In the genomic region with DNA sequence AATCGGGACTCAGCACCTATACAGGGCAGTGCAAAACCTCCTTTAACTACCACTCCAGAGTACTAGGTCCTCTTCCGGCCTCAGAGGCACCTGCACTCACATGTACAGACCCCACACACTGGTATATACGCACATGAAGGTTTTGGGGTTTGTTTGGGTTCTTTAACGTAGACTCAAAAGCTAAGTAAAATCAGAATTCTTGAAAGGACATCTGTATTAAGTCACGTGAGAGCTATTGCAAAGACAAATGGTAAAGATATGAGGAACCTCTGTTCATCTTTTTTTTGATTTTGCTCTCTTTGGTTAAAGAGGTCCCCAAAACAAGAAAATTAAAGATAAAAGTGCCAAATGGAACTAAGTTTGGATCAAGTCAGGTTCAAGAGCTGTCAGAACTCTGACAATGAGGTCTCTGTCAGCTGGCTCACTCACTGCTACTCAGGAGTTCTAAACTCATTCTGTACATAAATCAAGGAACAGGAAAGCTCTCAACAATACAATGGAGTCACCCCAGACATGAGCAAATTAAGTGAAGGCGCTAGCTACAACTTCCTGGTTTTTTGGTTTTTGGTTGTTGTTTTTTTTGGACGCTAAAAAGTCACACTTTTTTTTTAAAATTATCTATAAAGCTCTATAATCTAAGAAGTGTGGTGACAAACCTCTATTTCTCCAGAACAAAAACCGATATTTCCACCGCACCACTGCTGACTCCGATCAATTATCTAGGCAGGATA, we compare ENCODE assay signal across 8 mouse cellular contexts. TPM values are rescaled to one million over a fixed set of nuclear protein-coding genes. Genes with fewer than 3 reads are reported as not detected.
DNase-seq lines count a peak whose midpoint lies in the region; ATAC-seq and TF ChIP-seq lines count a peak whose summit lies in the region.

No protein-coding gene starts in this region.

- H3K79me2 ChIP-seq in myocyte (ENCODE audit: control insufficient read depth, insufficient read depth) = peaks cover 56% of the 10 kb centered on the region

- H3K4me2 ChIP-seq in hindbrain, embryonic 16.5 days (ENCODE audit: low read length) = peak overlapping the region; percentile 84
- peak overlapping the region; percentile 90 for H3K4me2 ChIP-seq in myocyte (ENCODE audit: low read depth)

- no peak for DNase-seq in lung, adult 2 months
- no peak for DNase-seq in lung, postnatal 14 days
- no peak for DNase-seq in urinary bladder, adult 2 months (ENCODE audit: low spot score)
- DNase-seq in adrenal gland, adult 8-10 months = no peak

- no peaks in the 10 kb centered on the region for H3K27me3 ChIP-seq in hindbrain, embryonic 16.5 days (replicated peaks; ENCODE audit: control insufficient read depth, insufficient read depth, low read length)
- peaks cover 5% of the 10 kb centered on the region for H3K27me3 ChIP-seq in myocyte (ENCODE audit: control insufficient read depth, insufficient read depth, insufficient read length)

- no peak for ATAC-seq in hindbrain, embryonic 16.5 days
- no peak for ATAC-seq in monocyte, adult 5-6 weeks (replicated peaks; ENCODE audit: insufficient number of reproducible peaks, low FRiP score, low TSS enrichment, poor library complexity, severe bottlenecking)

- no peaks in the 10 kb centered on the region for H3K36me3 ChIP-seq in hindbrain, embryonic 16.5 days (ENCODE audit: control insufficient read depth, insufficient read depth, low read length)
- H3K36me3 ChIP-seq in myocyte (ENCODE audit: control insufficient read depth, insufficient read depth) = no peaks in the 10 kb centered on the region

- TF ChIP-seq CTCF in lung, adult 2 months (IDR thresholded peaks at IDR 0.05; ENCODE audit: insufficient read depth, low read length) = no peak

- 22% methylated on average over 10 of the region's 10 CpGs for WGBS in lung, adult 2 months
- 37% methylated on average over 10 of the region's 10 CpGs for WGBS in hindbrain, embryonic 16.5 days

- peak overlapping the region; percentile 83 for H3ac ChIP-seq in myocyte (ENCODE audit: control insufficient read depth, insufficient read length)

- no peaks in the 10 kb centered on the region for H3K9me3 ChIP-seq in hindbrain, embryonic 16.5 days (ENCODE audit: control insufficient read depth, low read length)

- H3K9ac ChIP-seq in hindbrain, embryonic 16.5 days (ENCODE audit: low read depth, low read length) = peak overlapping the region; percentile 98

- peak overlapping the region; percentile 70 for H3K4me3 ChIP-seq in lung, adult 2 months (replicated peaks; ENCODE audit: extremely low read depth, low read depth, low read length)
- peak overlapping the region; percentile 98 for H3K4me3 ChIP-seq in brown adipose tissue, adult 24 weeks (ENCODE audit: insufficient read depth, low read depth, low read length)
- peak overlapping the region; percentile 94 for H3K4me3 ChIP-seq in hindbrain, embryonic 16.5 days (ENCODE audit: low read length)
- H3K4me3 ChIP-seq in myocyte = peak overlapping the region; percentile 31

- no peak for TF ChIP-seq POLR2A in lung, adult 2 months (IDR thresholded peaks at IDR 0.05; ENCODE audit: borderline replicate concordance, extremely low read depth, low read depth, low read length)
- no peak for TF ChIP-seq POLR2A in myocyte (IDR thresholded peaks at IDR 0.05; ENCODE audit: insufficient read length, low read depth)

- peak overlapping the region; percentile 63 for H3K27ac ChIP-seq in brown adipose tissue, adult 24 weeks (replicated peaks; ENCODE audit: low read depth, low read length)
- peak overlapping the region; percentile 99; the same call in 1 of the 2 replicates for H3K27ac ChIP-seq in hindbrain, embryonic 16.5 days (ENCODE audit: low read depth, low read length)

- peaks cover 3% of the 10 kb centered on the region; the same call in 1 of the 2 replicates for H3K4me1 ChIP-seq in lung, adult 2 months (ENCODE audit: control insufficient read depth, insufficient read depth, low read length)
- H3K4me1 ChIP-seq in brown adipose tissue, adult 24 weeks (ENCODE audit: control insufficient read depth, insufficient read depth, insufficient read length, low read length) = peaks cover 3% of the 10 kb centered on the region
- H3K4me1 ChIP-seq in hindbrain, embryonic 16.5 days (ENCODE audit: control insufficient read depth, insufficient read depth, low read depth, low read length) = peaks cover 13% of the 10 kb centered on the region

TF ChIP-seq in myocyte, 11 proteins besides CTCF, POLR2A, EP300 and RAD21:
- no peak for TF ChIP-seq E2F4 (IDR thresholded peaks at IDR 0.05; ENCODE audit: insufficient read depth)
- no peak for TF ChIP-seq REST (IDR thresholded peaks at IDR 0.05; ENCODE audit: insufficient read depth, insufficient read length)
- TF ChIP-seq SRF (IDR thresholded peaks at IDR 0.05; ENCODE audit: control insufficient read depth, insufficient read length, low read depth) = no peak
- no peak for TF ChIP-seq USF1 (IDR thresholded peaks at IDR 0.05; ENCODE audit: low read depth)
- no peak for TF ChIP-seq MAX (IDR thresholded peaks at IDR 0.05; ENCODE audit: low read depth)
- TF ChIP-seq TCF3 (IDR thresholded peaks at IDR 0.05; ENCODE audit: insufficient read length, low read depth) = no peak
- no peak for TF ChIP-seq CEBPB (IDR thresholded peaks at IDR 0.05; ENCODE audit: insufficient read depth, poor library complexity, severe bottlenecking)
- no peak for TF ChIP-seq MYOG (IDR thresholded peaks at IDR 0.05; ENCODE audit: control insufficient read depth in 1 of 3, insufficient read depth in 1 of 3, insufficient read length in 2 of 3, low read depth in 2 of 3)
- no peak for TF ChIP-seq MYOD1 (IDR thresholded peaks at IDR 0.05; ENCODE audit: control insufficient read depth in 1 of 3, insufficient read length in 2 of 3, low read depth in 2 of 3)
- TF ChIP-seq POLR2AphosphoS2 (IDR thresholded peaks at IDR 0.05; ENCODE audit: insufficient read length, low read depth) = no peak
- TF ChIP-seq TCF12 (IDR thresholded peaks at IDR 0.05; ENCODE audit: insufficient read depth, poor library complexity, severe bottlenecking) = no peak

RNA-seq across cellular contexts. Expression of a gene that starts 1.1 kb away (rescaled TPM):
- 40.4 and 41.9 TPM in 2 replicates for polyA plus RNA-seq in lung, adult 2 months (2012; rRNA removed)
- polyA plus RNA-seq in brown adipose tissue, adult 24 weeks (2012; ENCODE audit: insufficient read depth, insufficient read length, missing spikeins) = 11.6 and 13.3 TPM in 2 replicates
- polyA plus RNA-seq in hindbrain, embryonic 16.5 days (2015; fragmentation: Nextera tagmentation; extraction: Ambion mirVana) = 23.2 and 28.2 TPM in 2 replicates
- 9.9 TPM for polyA plus RNA-seq in myocyte (2012; fragmentation: generic; extraction: Trizol)
- 27.3 and 27.6 TPM in 2 replicates for polyA plus RNA-seq in urinary bladder, adult 2 months (2012; rRNA removed)
- 46.4 to 83.1 TPM (median 57.7 TPM) in 3 replicates for total RNA-seq in monocyte, adult 5-6 weeks (2017)
- 10 to 100 TPM; 33.2 to 51.8 (median 38.6) TPM for total RNA-seq in adrenal gland, adult 8-10 months (2022)

RNA-seq across cellular contexts. Expression of a gene that starts 40.1 kb away (rescaled TPM):
- polyA plus RNA-seq in lung, adult 2 months (2012; rRNA removed) = 5.8 and 9.0 TPM in 2 replicates
- 16.5 and 19.0 TPM in 2 replicates for polyA plus RNA-seq in brown adipose tissue, adult 24 weeks (2012; ENCODE audit: insufficient read depth, insufficient read length, missing spikeins)
- 49.0 and 55.6 TPM in 2 replicates for polyA plus RNA-seq in hindbrain, embryonic 16.5 days (2015; fragmentation: Nextera tagmentation; extraction: Ambion mirVana)
- 10.8 TPM for polyA plus RNA-seq in myocyte (2012; fragmentation: generic; extraction: Trizol)
- polyA plus RNA-seq in urinary bladder, adult 2 months (2012; rRNA removed) = 36.6 and 40.4 TPM in 2 replicates
- 121 to 160 TPM (median 139 TPM) in 3 replicates for total RNA-seq in monocyte, adult 5-6 weeks (2017)
- total RNA-seq in adrenal gland, adult 8-10 months (2022) = 10 to 100 TPM; 25.6 to 66.3 (median 38.4) TPM

Comparison
In these comparisons a context has a peak if more than half of its experiments do, and no peak if none do; other contexts are left out.
1. H3K4me3 ChIP-seq: peak in every context shown above with its lines; median percentile 98 in brown adipose tissue, adult 24 weeks; 94 in hindbrain, embryonic 16.5 days; 70 in lung, adult 2 months; 31 in myocyte.